In genomic region chr8:123043941-123044340, GRCm38 (mm10) we compare ENCODE assay signal across 11 mouse cellular contexts. TPM values are rescaled to one million over a fixed set of nuclear protein-coding genes. Genes with fewer than 3 reads are reported as not detected.
DNase-seq lines count a peak whose midpoint lies in the region; ATAC-seq and TF ChIP-seq lines count a peak whose summit lies in the region.
"Had no signal": no experiment of that assay in that cellular context is flagged by ENCODE, and none has a peak within 500 bp of the region (broad histone marks: within the 10 kb centered on the region; RNA-seq: fewer than 3 reads in every experiment).

No protein-coding gene starts in this region.

- H3K27me3 ChIP-seq in liver, adult 2 months (ENCODE audit: control insufficient read depth, insufficient read depth, low read length), result no peaks in the 10 kb centered on the region
- H3K27me3 ChIP-seq in liver, embryonic 12.5 days (replicated peaks), result no peaks in the 10 kb centered on the region
- no peaks in the 10 kb centered on the region for H3K27me3 ChIP-seq in neural tube, embryonic 15.5 days (replicated peaks)
- no peaks in the 10 kb centered on the region for H3K27me3 ChIP-seq in thymus, adult 2 months (ENCODE audit: control insufficient read depth, insufficient read depth, low read length)

- TF ChIP-seq POLR2A in liver, adult 2 months (IDR thresholded peaks at IDR 0.05; ENCODE audit: extremely low read depth, insufficient read depth, low read length), result no peak
- TF ChIP-seq POLR2A in thymus, adult 2 months (IDR thresholded peaks at IDR 0.05; ENCODE audit: control insufficient read depth, extremely low read depth, insufficient read depth, low read length, poor library complexity), result no peak

- H3K9me3 ChIP-seq in liver, embryonic 12.5 days (replicated peaks), result no peaks in the 10 kb centered on the region
- H3K9me3 ChIP-seq in neural tube, embryonic 15.5 days (replicated peaks), result no peaks in the 10 kb centered on the region

- no peaks in the 10 kb centered on the region for H3K36me3 ChIP-seq in liver, adult 2 months (ENCODE audit: control insufficient read depth, insufficient read depth, low read length)
- H3K36me3 ChIP-seq in liver, embryonic 12.5 days, result peaks cover 18% of the 10 kb centered on the region; the same call in 1 of the 2 replicates
- H3K36me3 ChIP-seq in neural tube, embryonic 15.5 days, result no peaks in the 10 kb centered on the region
- H3K36me3 ChIP-seq in thymus, adult 2 months (ENCODE audit: control insufficient read depth, insufficient read depth, low read length), result no peaks in the 10 kb centered on the region

- TF ChIP-seq CTCF in liver, adult 2 months (IDR thresholded peaks at IDR 0.05; ENCODE audit: low read depth, low read length), result no peak
- TF ChIP-seq CTCF in thymus, adult 2 months (IDR thresholded peaks at IDR 0.05; ENCODE audit: borderline replicate concordance, control insufficient read depth, extremely low read depth, insufficient read depth, low read length, poor library complexity), result no peak

- peaks cover 26% of the 10 kb centered on the region for H3K79me2 ChIP-seq in liver, adult 2 months (ENCODE audit: control insufficient read depth, insufficient read depth, low read length)

- no peak for ATAC-seq in liver, embryonic 12.5 days
- no peak for ATAC-seq in neural tube, embryonic 15.5 days (ENCODE audit: low FRiP score)
- ATAC-seq: inflammation-experienced regulatory T-cells, adult 6 months had no signal

- no peak overlapping the region for H3K4me3 ChIP-seq in liver, adult 2 months (ENCODE audit: insufficient read depth, low read depth, low read length)
- H3K4me3 ChIP-seq in liver, embryonic 12.5 days, result peak overlapping the region; percentile 100
- H3K4me3 ChIP-seq in neural tube, embryonic 15.5 days (replicated peaks), result no peak overlapping the region
- H3K4me3 ChIP-seq in thymus, adult 2 months (ENCODE audit: control insufficient read depth, insufficient read depth, low read length), result no peak overlapping the region

- WGBS in liver, adult 2 months, result 16% methylated on average over 3 of the region's 3 CpGs
- WGBS in liver, embryonic 12.5 days (ENCODE audit: insufficient replicate concordance), result 77% methylated on average over 3 of the region's 3 CpGs
- WGBS in neural tube, embryonic 15.5 days, result 86% methylated on average over 3 of the region's 3 CpGs
- WGBS in thymus, adult 2 months, result 91% methylated on average over 3 of the region's 3 CpGs

- H3K4me2 ChIP-seq in liver, embryonic 12.5 days, result peak overlapping the region; percentile 75
- peak overlapping the region; percentile 5; the same call in 1 of the 2 replicates for H3K4me2 ChIP-seq in neural tube, embryonic 15.5 days

- peaks cover 14% of the 10 kb centered on the region for H3K4me1 ChIP-seq in liver, adult 2 months (ENCODE audit: control insufficient read depth, insufficient read depth, low read length)
- peaks cover 44% of the 10 kb centered on the region for H3K4me1 ChIP-seq in liver, embryonic 12.5 days
- H3K4me1 ChIP-seq in neural tube, embryonic 15.5 days, result peaks cover 34% of the 10 kb centered on the region
- H3K4me1 ChIP-seq in thymus, adult 2 months (replicated peaks; ENCODE audit: control insufficient read depth, insufficient read depth, low read length), result peaks cover 11% of the 10 kb centered on the region

- H3K9ac ChIP-seq in liver, adult 2 months (ENCODE audit: low read depth, low read length), result no peak overlapping the region
- peak overlapping the region; percentile 94; the same call in 1 of the 2 replicates for H3K9ac ChIP-seq in liver, embryonic 12.5 days
- H3K9ac ChIP-seq in neural tube, embryonic 15.5 days (replicated peaks), result no peak overlapping the region

- H3K27ac ChIP-seq in liver, adult 2 months (replicated peaks; ENCODE audit: insufficient read depth, low read depth, low read length), result peak overlapping the region; percentile 90
- H3K27ac ChIP-seq in liver, embryonic 12.5 days, result peak overlapping the region; percentile 12; the same call in 1 of the 2 replicates
- H3K27ac ChIP-seq in neural tube, embryonic 15.5 days (replicated peaks), result no peak overlapping the region
- no peak overlapping the region for H3K27ac ChIP-seq in thymus, adult 2 months (ENCODE audit: control insufficient read depth, insufficient read depth, low read length)

- DNase-seq in adrenal gland, adult 2 months, result peak; percentile 52
- DNase-seq in adrenal gland, postnatal 4 days (ENCODE audit: low spot score in 2 of 2), result no peak
- peak; percentile 99 for DNase-seq in liver, adult 2 months (ENCODE audit: extremely low read depth, low read depth, low spot score)
- DNase-seq in liver, result no peak
- DNase-seq in thymus, adult 2 months, result no peak
- DNase-seq in right cerebral cortex, postnatal 14 days, result no peak
- DNase-seq: adrenal gland, postnatal 25 days; cerebellum, postnatal 36 days had no signal

RNA-seq across cellular contexts. Expression of gene Ankrd11, which starts 1.9 kb away (rescaled TPM):
- 10 to 100 TPM; 65.4 to 86.9 TPM for total RNA-seq in adrenal gland, adult 2 months (2021)
- 54.8 and 88.0 TPM in 2 replicates for polyA plus RNA-seq in adrenal gland, adult 2 months (2012; rRNA removed)
- 100 to 1,000 TPM; 132 TPM for total RNA-seq in adrenal gland, postnatal 4 days (2021)
- 22.1 and 28.0 TPM in 2 replicates for total RNA-seq in liver, adult 2 months (2014; rRNA removed)
- 22.7 and 28.3 TPM in 2 replicates for polyA plus RNA-seq in liver, adult 2 months (2012; rRNA removed)
- polyA plus RNA-seq in liver, embryonic 12.5 days (2016; fragmentation: Nextera tagmentation; extraction: Ambion mirVana), result 43.9 and 44.0 TPM in 2 replicates
- polyA plus RNA-seq in neural tube, embryonic 15.5 days (2015; fragmentation: Nextera tagmentation; extraction: Ambion mirVana), result 36.5 and 59.9 TPM in 2 replicates
- 118 and 145 TPM in 2 replicates for polyA plus RNA-seq in thymus, adult 2 months (2012; rRNA removed)

RNA-seq across cellular contexts. Expression of gene Spg7, which starts 18.8 kb away (rescaled TPM):
- total RNA-seq in adrenal gland, adult 2 months (2021), result 10 to 100 TPM; 78.4 to 80.1 TPM
- polyA plus RNA-seq in adrenal gland, adult 2 months (2012; rRNA removed), result 246 and 255 TPM in 2 replicates
- 10 to 100 TPM; 67.6 to 72.6 TPM for total RNA-seq in adrenal gland, postnatal 4 days (2021)
- total RNA-seq in liver, adult 2 months (2014; rRNA removed), result 27.4 and 29.5 TPM in 2 replicates
- 62.4 and 81.4 TPM in 2 replicates for polyA plus RNA-seq in liver, adult 2 months (2012; rRNA removed)
- 40.0 TPM in 2 replicates for polyA plus RNA-seq in liver, embryonic 12.5 days (2016; fragmentation: Nextera tagmentation; extraction: Ambion mirVana)
- polyA plus RNA-seq in neural tube, embryonic 15.5 days (2015; fragmentation: Nextera tagmentation; extraction: Ambion mirVana), result 45.8 and 47.6 TPM in 2 replicates
- 126 and 145 TPM in 2 replicates for polyA plus RNA-seq in thymus, adult 2 months (2012; rRNA removed)

RNA-seq across cellular contexts. Expression of gene Rpl13, which starts 58.2 kb away (rescaled TPM):
- total RNA-seq in adrenal gland, adult 2 months (2021), result 100 to 1,000 TPM; 419 to 701 TPM
- 2,347 and 2,800 TPM in 2 replicates for polyA plus RNA-seq in adrenal gland, adult 2 months (2012; rRNA removed)
- 100 to 1,000 TPM; 895 to 902 TPM for total RNA-seq in adrenal gland, postnatal 4 days (2021)
- 764 and 919 TPM in 2 replicates for total RNA-seq in liver, adult 2 months (2014; rRNA removed)
- 634 and 769 TPM in 2 replicates for polyA plus RNA-seq in liver, adult 2 months (2012; rRNA removed)
- 1,452 and 1,476 TPM in 2 replicates for polyA plus RNA-seq in liver, embryonic 12.5 days (2016; fragmentation: Nextera tagmentation; extraction: Ambion mirVana)
- 659 and 826 TPM in 2 replicates for polyA plus RNA-seq in neural tube, embryonic 15.5 days (2015; fragmentation: Nextera tagmentation; extraction: Ambion mirVana)
- polyA plus RNA-seq in thymus, adult 2 months (2012; rRNA removed), result 3,303 and 3,543 TPM in 2 replicates

Comparison
In these comparisons a context has a peak if more than half of its experiments do, and no peak if none do; other contexts are left out.
1. DNase-seq: peak in adrenal gland, adult 2 months (single experiment) and liver, adult 2 months (single experiment); none in adrenal gland, postnatal 4 days (0 of 2), liver (single experiment), thymus, adult 2 months (single experiment) and right cerebral cortex, postnatal 14 days (single experiment).
2. H3K27ac ChIP-seq: peak in liver, adult 2 months (single experiment) and liver, embryonic 12.5 days (single experiment); none in neural tube, embryonic 15.5 days (single experiment) and thymus, adult 2 months (single experiment).